Mouse (Mus musculus): ENCODE data around the gene Mon1a.

Mon1a gene

DNA sequence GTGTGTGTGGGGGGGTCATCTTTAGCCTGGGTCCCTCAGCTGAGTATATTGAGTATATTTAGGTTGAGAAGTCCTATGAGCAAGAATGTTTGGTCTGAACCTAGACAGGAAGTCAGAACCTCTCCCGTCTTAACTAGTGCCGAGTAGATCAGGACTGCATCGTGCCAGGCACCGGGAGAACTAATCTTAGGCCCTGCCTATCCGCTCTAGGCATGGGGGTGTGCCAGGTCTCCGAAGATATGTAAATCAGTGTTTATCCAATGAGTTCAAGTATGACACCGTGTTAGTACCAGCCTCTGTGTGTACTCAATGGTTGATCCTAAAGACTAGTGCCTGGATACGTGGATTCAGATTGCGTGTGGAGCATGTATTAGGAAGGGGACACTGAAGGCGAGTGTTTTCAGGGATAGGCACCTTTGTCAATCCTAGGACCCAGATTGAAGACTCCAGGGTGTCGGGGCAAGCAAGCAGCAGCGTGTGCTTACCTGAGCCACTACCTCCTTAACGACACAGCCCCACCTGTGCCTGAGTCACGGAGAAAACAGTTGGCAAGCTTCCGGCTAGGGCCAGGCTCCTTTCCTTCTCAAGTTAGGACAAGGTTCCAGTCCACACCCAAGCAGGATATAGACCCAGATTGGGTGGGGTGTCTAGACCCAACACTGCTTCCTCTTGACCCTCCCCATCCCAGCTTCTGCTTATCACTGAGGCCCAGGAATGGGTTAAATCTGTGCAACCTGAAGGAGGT is 22.2 kb downstream of the Mon1a start:
- DNase-seq, result no peak

DNA sequence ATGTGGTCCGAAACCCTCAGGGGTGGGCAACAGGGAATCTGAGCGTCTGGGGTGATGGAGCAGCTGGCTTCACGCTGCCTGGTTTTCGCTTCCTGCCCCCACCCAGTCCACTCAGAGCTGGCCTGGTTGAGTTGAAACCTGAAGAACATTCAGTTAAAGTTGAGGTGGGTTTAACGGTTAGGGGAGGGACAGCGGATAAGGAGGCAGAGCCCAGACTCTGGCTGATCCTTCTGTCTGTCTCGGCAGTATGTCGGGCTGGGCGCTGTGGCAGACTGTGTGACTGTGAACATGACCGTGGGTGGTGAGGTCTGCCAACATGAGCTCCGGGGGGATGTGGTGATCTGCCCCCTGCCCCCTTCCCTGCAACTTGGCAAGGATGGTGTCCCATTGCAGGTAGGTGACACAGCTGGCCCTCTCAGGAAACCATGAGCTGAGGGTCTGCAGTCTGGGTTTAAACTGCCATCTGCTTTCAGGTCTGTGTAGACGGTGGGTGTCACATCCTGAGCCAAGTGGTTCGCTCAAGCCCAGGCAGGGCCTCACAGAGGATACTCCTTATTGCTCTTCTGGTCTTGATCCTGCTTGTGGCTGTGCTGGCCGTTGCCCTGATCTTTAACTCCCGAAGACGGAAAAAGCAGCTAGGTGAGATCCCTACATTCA is 26.9 kb downstream of the Mon1a start:
- DNase-seq, result no peak

DNA sequence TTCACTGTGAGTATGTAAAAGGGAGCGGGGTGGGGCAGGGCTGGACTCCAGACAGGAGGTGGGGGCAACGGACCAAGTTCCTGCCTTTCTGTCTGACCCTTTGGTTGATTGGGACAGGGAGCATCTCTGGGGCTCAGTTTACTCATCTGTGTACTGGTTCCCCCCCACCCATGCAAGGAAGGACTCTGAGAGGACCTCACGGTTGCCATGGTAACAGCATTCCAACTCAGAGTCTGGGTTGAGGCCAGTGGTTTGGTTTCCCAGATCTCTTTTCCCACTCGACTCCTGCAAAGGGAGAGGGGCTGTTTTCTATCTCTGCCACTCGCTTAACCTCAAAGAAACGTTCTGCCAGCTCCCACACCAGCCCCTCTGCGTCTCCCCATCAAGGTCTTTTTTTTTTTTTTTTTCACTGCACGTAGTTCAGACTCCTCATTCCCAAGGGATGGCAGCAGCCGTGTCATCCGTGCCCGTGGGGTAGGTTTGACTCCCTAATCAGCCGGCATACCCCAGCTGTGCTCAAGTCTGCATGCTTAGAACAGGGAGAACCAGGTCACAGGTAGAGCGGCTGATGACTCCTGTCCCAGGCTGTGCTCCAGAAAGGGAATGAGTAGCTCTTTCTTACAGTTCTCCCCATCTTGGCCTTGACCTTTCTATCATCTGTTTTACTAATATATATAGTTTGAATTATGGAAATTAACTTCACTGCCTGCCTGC is 30.1 kb downstream of the Mon1a start:
- DNase-seq, result peak; percentile 38

DNA sequence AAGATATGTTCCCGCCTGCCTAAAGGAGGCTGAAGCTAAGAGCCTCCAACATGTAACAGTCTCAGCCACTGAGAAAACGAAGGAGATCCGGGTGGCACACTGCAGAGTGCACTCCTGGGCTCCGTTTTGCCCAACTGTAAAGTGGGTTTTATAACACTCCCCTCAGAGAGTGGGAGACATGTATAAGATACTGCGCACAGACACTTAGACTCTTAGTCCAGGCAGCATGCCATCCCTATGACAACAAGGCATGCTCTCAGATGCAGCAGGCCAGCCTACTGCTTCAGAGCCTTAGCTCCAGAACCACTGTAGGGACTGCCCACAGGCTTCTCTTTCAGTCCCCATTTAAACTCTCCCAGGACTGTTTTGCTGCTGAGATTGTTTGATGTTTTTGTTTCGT is 30.9 kb downstream of the Mon1a start:
- DNase-seq, result no peak

DNA sequence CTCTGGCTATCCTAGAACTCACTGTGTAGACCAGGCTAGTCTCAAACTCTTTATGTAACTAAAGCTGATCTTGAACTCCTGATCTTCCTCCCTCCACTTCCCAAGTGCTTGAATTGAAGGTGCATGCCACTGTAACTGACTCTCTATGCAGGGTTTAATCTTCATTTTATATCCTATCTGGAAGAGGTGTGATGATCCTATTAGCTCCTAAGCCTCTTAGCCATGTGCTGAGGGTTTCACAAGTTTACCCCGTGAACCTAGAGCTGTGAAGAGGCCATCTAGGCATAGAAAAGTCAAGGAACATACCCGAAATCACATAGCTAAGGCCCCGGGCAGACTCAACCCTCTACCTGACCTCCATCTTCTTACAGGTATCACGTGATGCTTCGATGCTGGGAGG is 31.5 kb downstream of the Mon1a start:
- DNase-seq, result no peak

DNA sequence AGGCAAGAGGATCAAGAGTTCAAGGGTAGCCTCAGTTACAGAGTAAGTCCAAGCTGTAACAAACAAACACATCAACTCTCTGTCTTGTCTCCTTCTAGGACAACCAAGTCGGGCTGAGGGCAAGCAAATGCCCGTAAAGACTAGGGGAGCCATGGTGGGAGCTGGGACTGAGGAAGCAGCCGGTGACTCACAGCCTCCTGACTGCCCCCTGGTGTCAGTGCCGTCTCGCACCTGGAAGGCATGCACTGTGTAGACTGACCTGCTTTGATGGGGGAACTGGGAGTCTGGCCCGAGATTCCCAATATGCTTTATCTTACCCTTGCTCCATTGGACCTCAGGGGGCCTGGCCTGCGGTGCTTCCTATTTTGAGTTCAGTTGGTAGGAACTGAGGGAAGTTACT is 35.1 kb downstream of the Mon1a start:
- DNase-seq, result no peak

DNA sequence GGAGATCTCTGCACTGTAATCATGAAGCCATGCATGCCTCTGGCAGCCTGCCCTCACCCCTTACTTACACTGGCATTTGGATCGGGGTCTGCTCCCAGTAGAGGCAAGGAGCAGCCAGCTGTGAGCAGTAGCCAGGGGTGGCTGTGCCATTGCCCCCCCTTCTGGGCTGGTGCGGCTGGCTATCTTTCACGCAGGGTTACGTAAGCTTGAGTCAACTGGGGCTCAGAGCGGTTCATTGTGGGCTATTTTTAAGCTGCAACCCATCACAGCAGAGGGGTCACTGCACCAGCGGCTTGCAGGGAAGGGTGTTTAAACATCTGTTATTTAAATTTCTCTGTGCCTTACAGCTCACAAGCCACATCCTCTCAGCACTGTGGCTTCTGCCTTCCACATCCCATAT is 36.0 kb downstream of the Mon1a start:
- DNase-seq, result no peak

DNA sequence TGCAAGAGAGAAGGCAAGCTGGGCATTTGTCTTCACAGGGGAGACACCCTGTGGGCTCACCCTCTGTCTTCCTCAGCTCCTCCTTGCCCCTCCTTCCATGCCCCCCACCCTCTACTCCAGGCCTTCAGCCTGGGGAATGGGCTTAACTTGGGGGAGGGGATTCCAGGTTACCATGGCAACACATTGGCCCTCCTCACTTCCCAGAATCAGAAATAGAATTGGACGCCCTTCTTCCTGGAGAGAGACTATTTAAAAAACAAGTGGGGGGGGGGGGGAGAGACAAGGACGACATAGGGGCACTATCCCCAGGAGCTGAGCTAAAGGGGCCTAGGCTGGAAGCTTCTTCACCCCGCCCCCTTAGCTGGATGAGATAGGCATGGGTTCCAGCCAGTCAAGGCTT is 37.3 kb downstream of the Mon1a start:
- DNase-seq, result peak; percentile 54

DNA sequence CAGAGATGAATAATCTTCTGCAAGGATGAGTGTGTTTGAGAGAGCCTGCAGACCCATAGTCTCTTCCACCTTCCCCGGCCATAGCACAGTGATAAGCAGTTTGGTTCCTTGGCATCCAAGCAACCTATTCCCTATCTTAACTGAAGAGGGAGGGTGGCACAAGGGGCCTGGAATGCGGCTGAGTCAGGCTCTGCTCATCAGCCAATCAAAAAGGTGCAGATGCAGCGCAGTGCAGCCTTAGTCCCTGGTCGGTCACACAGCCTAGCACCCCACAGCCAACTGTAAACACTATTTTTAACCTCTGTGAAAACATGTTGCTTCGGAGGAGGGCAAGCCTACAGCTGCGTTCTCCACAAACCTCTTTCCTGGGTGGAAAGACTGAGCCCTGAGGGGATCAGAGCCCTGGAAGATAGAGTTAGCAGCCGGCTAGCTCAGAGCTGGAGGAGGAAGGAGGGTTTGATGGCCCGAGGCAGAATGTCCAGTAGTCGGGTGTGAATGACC is 39.0 kb downstream of the Mon1a start:
- no peak for DNase-seq

DNA sequence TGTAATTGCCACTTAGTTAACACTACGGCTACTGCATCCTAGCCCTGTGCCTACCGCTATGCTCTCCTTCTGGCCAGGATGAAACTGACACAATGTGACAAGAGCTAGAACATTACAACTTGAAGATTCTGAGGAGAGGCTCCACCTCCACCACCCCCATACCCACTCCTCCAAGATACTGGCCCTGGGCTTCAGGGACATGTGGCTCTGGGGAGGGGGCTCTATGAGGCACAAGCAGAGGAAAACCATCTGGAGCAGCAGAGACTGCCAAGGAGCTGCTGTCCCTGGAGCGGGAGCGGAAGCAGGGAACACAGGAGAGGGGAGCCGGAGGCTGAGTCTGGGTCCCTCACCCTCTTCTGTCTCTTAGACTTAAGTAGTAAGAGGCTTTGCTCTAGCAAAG is 39.8 kb downstream of the Mon1a start:
- DNase-seq, result peak; percentile 34

DNA sequence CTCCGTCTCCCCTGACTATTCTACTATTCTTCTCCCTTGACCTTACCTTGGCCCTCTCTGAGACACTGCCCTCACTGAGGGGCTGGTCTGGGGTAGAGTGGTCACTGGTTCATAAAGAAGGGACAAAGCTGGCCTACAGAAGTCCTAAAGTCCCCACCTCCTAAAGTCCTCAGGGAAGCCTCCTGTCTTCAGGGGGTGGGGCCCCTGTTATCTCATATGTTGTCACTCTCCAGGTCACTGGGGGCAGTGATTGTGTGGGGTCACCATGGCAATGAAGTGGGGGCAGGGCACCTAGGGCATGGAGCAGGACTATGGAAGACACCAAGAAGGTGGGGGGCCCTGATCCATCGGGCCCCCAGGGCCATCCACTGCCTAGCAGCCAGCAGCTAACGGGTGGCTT is 40.2 kb downstream of the Mon1a start, which contains the start of gene Actl11:
Gene Actl11 (plus strand): TSS at position 301 of the 400 bp plus-strand sequence.
- DNase-seq, result no peak

DNA sequence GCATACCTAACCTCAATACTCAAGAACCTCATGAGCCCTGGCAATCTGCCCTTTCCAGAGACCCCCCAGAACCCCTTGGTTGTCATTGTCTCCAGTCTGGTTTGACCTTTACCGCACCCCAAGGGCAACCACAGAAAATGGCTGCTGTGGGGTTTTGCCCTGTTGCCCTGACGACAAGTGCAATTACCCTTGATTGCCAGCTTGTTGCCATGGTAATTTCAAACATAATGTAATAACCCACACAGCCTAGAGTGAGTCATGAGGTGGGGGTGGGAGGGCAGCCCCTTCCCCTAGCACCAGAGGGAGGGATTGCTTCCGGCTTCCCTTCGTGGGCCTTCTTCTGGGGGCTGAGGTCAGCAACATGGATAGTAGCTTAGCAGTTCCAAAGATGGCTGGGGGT is 44.3 kb downstream of the Mon1a start:
- DNase-seq, result no peak

DNA sequence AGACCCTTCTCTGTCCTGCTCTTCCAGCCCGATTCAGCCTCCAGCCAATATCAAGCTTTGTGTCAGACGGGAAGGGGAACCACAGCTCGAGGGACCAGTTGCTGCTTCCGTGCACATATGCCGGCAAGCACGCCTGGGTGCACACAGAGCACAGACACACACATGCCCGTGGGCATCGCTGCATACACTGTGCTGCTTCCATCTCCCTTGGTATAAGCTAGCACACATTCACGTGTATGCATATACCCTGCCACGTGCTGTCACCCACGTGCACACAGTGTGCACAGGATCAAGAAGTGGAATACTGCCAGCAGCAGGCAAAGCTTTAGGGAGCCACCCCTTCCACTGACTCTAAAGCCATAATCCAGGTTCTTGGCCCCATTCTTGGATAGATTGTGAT is 46.2 kb downstream of the Mon1a start:
- DNase-seq, result no peak

DNA sequence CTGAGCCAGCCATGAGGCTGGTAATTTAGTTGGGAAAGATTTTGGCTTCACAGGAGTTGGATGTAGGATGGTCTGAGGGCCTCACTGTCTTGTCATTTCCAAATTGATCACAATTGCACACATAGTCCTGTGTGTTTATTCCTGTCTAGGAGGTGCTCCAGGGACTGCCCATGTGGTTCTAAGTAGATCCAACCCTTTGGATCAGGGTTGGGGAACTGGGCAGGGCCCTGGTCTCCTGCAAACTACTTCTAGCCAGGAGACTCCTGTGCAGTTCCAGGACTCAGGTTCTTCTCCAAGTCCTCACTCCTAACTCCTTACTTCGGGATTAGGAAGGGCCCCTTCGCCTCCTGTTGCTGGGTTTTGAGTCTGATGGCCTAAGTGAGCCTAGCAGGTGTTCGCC is 47.4 kb downstream of the Mon1a start, which contains the start of gene Camkv:
Gene Camkv (plus strand): TSS at position 301 of the 400 bp plus-strand sequence.
- DNase-seq, result no peak

DNA sequence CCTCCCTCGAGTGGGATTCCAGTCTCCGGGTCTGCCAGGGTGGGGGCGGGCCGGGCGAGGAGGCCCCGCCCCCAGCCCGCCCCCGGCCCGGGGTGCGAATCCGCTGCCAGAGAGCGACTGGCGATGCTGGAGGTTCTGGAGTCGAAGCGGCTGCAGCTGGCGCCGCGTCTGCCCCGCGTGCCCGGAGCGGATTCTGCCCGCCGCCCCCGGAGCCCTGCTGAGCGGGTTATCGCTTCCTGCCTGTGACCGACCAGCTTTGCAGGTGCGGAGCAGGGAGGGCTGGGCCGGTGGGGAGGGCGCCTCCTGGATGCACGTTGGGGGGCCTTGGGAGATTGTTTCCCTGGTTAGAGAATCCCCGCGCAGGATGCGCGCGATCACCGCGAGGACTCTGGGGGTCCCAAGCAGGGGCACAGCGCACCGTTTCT is 47.9 kb downstream of the Mon1a start:
- peak; percentile 63 for DNase-seq

DNA sequence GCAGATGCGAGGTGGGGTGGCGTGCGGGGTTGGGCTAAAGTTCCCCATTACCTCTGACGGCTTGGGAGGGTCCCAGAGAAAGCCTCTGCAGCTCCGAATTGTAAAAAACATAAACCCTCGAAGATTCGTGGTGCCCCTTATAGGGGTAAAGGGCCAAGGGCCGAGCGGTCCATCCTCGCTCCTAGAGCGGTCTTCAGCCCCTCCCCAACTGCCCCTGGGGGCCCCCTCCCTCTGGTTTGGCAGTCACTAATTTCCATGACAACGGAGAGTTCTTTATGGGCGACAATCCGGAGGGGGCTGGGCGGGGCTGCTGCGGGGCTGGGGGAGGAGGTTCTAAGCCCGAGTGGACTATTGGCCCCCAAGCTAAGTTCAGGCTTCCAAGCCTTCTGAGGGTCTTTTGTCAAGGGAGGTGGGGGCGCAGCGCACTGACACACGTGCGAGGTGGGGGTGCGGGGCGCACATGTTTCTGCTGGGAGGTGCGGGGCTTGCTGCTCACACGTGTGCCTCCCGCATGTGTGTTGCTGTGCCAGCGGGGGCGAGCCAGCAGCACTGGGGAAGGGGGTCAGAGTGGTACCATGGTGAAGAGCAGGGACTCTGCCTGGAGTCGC is 48.4 kb downstream of the Mon1a start:
- peak; percentile 63 for DNase-seq

DNA sequence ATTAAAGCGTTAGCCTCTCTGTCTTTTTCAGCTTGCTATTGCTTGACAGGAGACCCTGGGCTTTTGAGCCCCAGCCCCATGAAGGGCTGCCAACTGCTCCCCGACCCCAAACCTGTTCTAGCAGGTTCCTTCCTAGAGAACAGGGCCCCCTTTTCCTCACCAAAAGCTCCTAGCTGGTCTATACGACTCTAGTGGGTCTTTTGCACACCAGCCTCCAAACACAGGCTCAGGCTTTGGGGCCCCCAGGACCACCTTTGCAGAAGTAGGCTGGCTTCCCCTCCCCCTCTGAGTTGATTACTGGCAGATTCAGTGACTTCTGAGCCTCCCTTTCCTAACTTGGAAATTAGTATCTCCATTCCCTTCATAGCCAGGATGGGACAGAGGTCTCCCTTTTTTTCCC is 48.9 kb downstream of the Mon1a start:
- DNase-seq, result no peak

DNA sequence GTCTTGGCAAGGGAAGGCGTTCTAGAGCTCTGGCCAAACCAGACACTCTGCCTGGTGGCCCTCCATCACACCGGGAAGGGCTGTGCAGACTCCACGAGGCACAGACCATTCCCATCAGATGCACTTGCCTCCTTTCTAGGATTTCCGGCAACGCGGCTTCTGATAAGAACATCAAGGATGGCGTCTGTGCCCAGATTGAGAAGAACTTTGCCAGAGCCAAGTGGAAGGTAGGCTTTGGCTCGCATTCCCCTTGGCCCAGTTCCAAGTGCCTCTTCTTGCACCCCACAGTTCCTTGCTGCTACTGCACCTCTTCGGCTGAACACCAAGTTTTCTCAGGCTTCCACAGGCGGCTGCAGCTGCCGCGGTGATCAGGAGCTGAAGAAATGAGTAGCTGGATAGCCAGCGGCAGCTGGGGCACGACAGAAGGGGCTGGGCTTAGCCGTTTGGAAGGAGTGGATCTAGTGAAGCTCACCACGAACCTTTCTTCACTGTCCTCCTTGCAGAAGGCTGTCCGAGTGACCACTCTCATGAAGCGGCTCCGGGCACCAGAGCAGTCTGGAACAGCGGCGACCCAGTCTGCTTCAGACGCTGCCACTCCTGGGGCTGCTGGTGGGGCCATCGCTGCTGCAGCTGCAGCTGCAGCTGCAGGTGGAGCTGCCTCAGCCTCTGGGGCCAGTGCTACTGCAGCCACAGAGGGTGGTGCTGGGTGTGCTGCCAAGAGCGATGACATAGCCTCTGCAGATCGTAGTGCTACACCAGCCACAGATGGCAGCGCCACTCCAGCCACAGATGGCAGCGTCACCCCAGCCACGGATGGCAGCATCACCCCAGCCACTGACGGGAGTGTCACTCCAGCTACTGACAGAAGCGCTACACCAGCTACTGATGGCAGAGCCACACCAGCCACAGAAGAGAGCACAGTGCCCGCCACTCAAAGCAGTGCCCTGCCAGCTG is 59.6 kb downstream of the Mon1a start:
- no peak for DNase-seq

DNA sequence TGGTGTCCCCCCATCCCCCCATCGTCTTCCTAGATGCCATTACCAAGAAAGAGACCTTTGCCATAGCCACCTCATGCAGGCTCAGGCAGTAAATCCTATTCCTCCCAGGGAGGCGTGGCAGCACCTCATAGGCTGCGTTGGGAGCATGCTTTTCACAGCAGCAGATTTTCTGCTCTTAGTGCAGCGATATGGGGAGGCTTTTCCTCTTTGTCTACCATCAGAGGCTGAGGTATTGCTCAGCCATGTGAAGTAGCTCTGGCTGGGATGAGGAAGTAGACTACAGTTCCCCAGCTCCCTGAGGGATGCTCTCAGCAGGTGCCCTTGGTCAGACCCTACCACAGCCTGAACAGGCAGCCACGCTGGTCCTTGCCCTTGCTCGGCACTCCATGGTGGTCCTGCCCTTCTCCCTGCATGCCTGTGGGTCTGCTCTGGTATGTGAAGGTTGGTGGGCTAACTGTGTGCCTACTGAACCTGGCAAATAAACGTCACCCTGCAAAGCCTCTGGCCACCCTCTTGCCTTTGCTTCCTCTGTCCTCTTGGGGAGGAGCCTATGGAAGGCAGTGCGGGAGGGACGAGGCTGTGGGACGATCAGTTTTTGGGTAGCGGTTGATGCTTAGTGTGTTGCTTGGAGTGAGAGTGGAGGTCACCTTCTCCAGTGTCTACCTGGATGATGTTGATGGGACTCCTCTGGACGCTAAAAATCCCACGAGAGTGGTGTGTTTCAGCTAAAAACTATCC is 61.4 kb downstream of the Mon1a start:
- no peak for DNase-seq

DNA sequence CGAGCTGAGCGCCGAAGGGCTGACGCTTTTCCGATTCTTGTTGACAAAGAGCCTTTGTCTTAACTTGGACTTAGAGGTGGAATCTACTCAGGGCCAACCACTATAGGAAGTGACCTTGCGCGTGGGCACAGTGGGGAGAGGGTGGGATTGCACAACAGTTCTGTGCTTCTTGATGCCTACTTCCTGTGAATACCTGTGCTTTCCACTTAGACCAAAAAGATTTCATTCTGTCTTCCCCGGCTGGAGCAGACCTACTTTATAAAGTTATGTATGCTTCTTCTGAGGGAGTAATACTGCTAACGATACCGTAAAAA is 61.9 kb downstream of the Mon1a start, which contains the start of gene Traip:
Gene Traip (plus strand): TSS at position 215 of the 314 bp plus-strand sequence.
- no peak for DNase-seq

Data from right cerebral cortex, postnatal 4 days (tissue).